Mouse (Mus musculus) midbrain, embryonic 16.5 days (tissue): ENCODE results near the gene Mapk6. TPM values are rescaled to one million over a fixed set of nuclear protein-coding genes. Genes with fewer than 3 reads are reported as not detected.
A peak's percentile ranks its signal among the peaks of the same experiment; 100 is the strongest.
"Not testable (repeated sequence)": the region's sequence is repeated elsewhere in the genome, so short reads cannot be mapped to it uniquely, and the experiment has no call there.

Experiments
- ATAC-seq: fragments of 200-750 bp; cut with Nextera tagmentation; 2 replicates; pipeline ENCODE4 v1.8.0; 2017; ENCODE audit warnings: moderate TSS enrichment
- H3K27ac ChIP-seq: fragments of 300-500 bp; sonication (generic); 2 replicates; pipeline ENCODE4 v1.5.1; 2014; ENCODE audit warnings: mild to moderate bottlenecking, low read length, mixed read lengths
- H3K27me3 ChIP-seq: fragments of 300-500 bp; sonication (generic); 2 replicates; pipeline ENCODE4 v1.6.1; 2014; ENCODE audit warnings: low read depth, low read length, mixed read lengths; ENCODE audit not compliant: control insufficient read depth, insufficient read depth
- H3K36me3 ChIP-seq: fragments of 300-500 bp; sonication (generic); 2 replicates; pipeline ENCODE4 v1.6.1; 2014; ENCODE audit warnings: mild to moderate bottlenecking, low read length, moderate library complexity, mixed read lengths; ENCODE audit not compliant: control insufficient read depth, insufficient read depth
- H3K4me1 ChIP-seq: fragments of 300-500 bp; sonication (generic); 2 replicates; pipeline ENCODE4 v1.6.1; 2014; ENCODE audit warnings: mild to moderate bottlenecking, low read length, mixed read lengths; ENCODE audit not compliant: control insufficient read depth, insufficient read depth
- H3K4me2 ChIP-seq: fragments of 300-500 bp; sonication (generic); 2 replicates; pipeline ENCODE4 v1.6.1; 2014; ENCODE audit warnings: mild to moderate bottlenecking, low read length, mixed read lengths
- H3K4me3 ChIP-seq: fragments of 300-500 bp; sonication (generic); 2 replicates; pipeline ENCODE4 v1.5.1; 2014; ENCODE audit warnings: low read depth, mild to moderate bottlenecking, low read length, moderate library complexity, mixed read lengths
- H3K9ac ChIP-seq: fragments of 300-500 bp; sonication (generic); 2 replicates; pipeline ENCODE4 v1.6.1; 2014; ENCODE audit warnings: low read depth, low read length, mixed read lengths
- H3K9me3 ChIP-seq: fragments of 300-500 bp; sonication (generic); replicated peaks from 2 replicates; pipeline ENCODE4 v1.6.1; 2014; ENCODE audit warnings: mild to moderate bottlenecking, low read length, mixed read lengths; ENCODE audit not compliant: control insufficient read depth, poor library complexity, severe bottlenecking
- WGBS: fragments of 180-500 bp; shearing (Covaris S2); extraction: QIAGEN DNeasy Blood & Tissue Kit; methylation state at CpG from one replicate; pipeline ENCODE4 v1.1.7; 2014; 5-methylcytosine and 5-hydroxymethylcytosine counted together
- polyA plus RNA-seq: library from polyadenylated mRNA; unstranded; fragments of >200 nt; fragmentation: Nextera tagmentation; extraction: Ambion mirVana; gene quantifications from 2 replicates; pipeline ENCODE4 v1.2.1, GENCODE M21; 2015

Mapk6 gene
- polyA plus RNA-seq: 147 and 162 TPM in 2 replicates

DNA sequence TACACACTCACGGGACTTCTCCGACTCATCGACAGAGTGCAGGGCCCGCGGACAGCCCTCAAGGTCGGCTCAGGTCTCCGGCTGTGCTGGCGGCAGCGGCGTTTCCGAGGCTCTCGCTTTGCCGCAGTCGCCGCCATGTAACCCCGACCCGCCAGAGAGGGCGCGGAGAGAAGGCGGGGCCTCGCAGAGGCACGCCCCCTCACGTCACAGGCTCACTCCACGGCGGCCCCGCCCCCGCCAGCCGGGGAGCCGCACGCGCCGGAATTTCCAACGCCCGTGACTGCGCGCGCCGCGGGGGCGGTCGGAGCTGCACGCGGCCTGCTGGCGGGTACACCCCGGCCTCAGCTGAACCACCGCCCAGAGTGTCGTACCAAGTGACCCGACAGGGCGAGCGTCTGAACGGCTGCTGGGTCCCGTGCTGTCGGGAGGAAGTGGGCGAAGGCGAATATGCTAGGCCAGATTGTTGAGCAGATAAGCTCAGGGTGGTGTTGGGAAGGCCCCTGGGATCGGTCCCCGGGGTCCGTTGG, at the start of gene Mapk6:
Mapk6 (minus strand) TSS at position 154 of the 527 bp plus-strand sequence.
- Histone ChIP-seq H3K9me3 (no peaks in the 10 kb centered on the region), H3K4me1 (peaks cover 19% of the 10 kb centered on the region), H3K4me2 (peak within 1 kb of the TSS; percentile 82), H3K4me3 (peak within 1 kb of the TSS; percentile 65), H3K27ac (peak within 1 kb of the TSS; percentile 98), H3K9ac (peak within 1 kb of the TSS; percentile 94), H3K27me3 (no peaks in the 10 kb centered on the region), H3K36me3 (no peaks in the 10 kb centered on the region)
- WGBS: under 1% methylated on average over 56 of the region's 58 CpGs
- ATAC-seq: peak; percentile 93

DNA sequence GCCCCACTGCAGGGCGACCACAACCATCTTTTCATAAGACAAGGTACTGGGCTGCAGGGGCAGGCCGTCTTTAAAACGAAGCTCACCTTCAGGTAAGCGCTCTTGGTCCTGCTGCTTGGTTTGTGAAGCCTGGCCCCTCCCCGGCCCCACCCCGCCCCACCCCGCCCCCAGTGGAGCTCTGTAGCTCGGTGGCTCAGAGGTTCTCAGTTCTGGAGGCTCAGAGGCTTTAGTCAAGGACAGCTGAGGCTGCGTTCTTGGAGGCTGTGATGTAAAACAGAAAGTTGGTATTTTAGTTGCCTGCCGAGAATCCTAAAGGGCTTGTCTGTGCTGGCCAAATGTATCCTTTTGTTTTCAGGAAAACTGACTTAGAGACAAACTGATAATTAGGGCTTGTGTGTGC, 45.9 kb upstream of the Mapk6 start:
- Histone ChIP-seq H3K9ac (no peak overlapping the region), H3K4me3 (no peak overlapping the region), H3K9me3 (no peaks in the 10 kb centered on the region), H3K27ac (no peak overlapping the region), H3K27me3 (no peaks in the 10 kb centered on the region), H3K4me1 (no peaks in the 10 kb centered on the region), H3K4me2 (no peak overlapping the region), H3K36me3 (peaks cover 71% of the 10 kb centered on the region)
- 86% methylated on average over 10 of the region's 10 CpGs for WGBS
- no peak for ATAC-seq

DNA sequence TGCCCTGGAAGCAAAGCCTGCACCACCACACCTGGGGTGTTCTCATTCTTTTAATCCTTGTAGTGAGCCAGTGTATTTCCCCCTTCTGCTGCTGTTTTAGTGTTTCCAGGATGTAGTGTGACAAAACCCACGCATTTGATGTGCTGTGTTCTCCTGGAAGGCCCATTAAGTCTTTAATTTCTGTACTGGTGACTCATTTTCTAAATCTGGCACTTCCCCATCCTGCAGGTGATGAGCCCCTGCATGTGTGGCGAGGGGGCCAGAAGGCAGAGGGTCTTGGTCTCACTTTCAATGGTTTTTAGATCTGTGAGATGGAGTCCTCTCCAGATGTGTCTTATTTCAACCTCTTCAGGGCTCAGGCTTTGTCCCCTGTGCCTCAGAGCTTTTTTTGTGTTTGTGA, 44.2 kb upstream of the Mapk6 start:
- ATAC-seq: no peak
- no peak overlapping the region for H3K27ac ChIP-seq
- WGBS: 94% methylated on average over 2 of the region's 2 CpGs
- no peak overlapping the region for H3K4me2 ChIP-seq
- H3K9me3 ChIP-seq: no peaks in the 10 kb centered on the region
- H3K27me3 ChIP-seq: no peaks in the 10 kb centered on the region
- H3K9ac ChIP-seq: no peak overlapping the region
- peaks cover 68% of the 10 kb centered on the region for H3K36me3 ChIP-seq
- no peak overlapping the region for H3K4me3 ChIP-seq
- no peaks in the 10 kb centered on the region for H3K4me1 ChIP-seq

GRCm38 (mm10) chr9:75448021-75448420, 38.2 kb upstream of the Mapk6 start:
- no peaks in the 10 kb centered on the region for H3K27me3 ChIP-seq

GRCm38 (mm10) chr9:75446574-75446973, 36.8 kb upstream of the Mapk6 start:
- H3K27ac ChIP-seq, H3K27me3 ChIP-seq, H3K9ac ChIP-seq, H3K4me2 ChIP-seq, ATAC-seq, H3K9me3 ChIP-seq, H3K4me3 ChIP-seq: not testable (repeated sequence)
- peaks cover 13% of the 10 kb centered on the region for H3K4me1 ChIP-seq
- peaks cover 40% of the 10 kb centered on the region for H3K36me3 ChIP-seq
- 86% methylated on average over 10 of the region's 10 CpGs for WGBS

More at GRCm38 (mm10) chr9:75448021-75448420, 38.2 kb upstream of the Mapk6 start:
- peaks cover 2% of the 10 kb centered on the region for H3K4me1 ChIP-seq
- H3K4me3 ChIP-seq: no peak overlapping the region
- H3K9ac ChIP-seq: no peak overlapping the region
- WGBS: 88% methylated on average over 3 of the region's 3 CpGs
- no peak overlapping the region for H3K27ac ChIP-seq
- ATAC-seq: no peak
- peaks cover 49% of the 10 kb centered on the region for H3K36me3 ChIP-seq
- no peaks in the 10 kb centered on the region for H3K9me3 ChIP-seq
- H3K4me2 ChIP-seq: no peak overlapping the region

- Histone ChIP-seq H3K36me3 (peaks cover 33% of the 10 kb centered on the region), H3K4me1 (peaks cover 13% of the 10 kb centered on the region), H3K9ac (no peak overlapping the region), H3K4me2 (no peak overlapping the region), H3K27ac (no peak overlapping the region), H3K9me3 (no peaks in the 10 kb centered on the region), H3K27me3 (no peaks in the 10 kb centered on the region), H3K4me3 (no peak overlapping the region)
- WGBS: 90% methylated on average over 15 of the region's 15 CpGs
- no peak for ATAC-seq
These were observed 35.2 kb upstream of the Mapk6 start for GRCm38 (mm10) chr9:75444981-75445380.

DNA sequence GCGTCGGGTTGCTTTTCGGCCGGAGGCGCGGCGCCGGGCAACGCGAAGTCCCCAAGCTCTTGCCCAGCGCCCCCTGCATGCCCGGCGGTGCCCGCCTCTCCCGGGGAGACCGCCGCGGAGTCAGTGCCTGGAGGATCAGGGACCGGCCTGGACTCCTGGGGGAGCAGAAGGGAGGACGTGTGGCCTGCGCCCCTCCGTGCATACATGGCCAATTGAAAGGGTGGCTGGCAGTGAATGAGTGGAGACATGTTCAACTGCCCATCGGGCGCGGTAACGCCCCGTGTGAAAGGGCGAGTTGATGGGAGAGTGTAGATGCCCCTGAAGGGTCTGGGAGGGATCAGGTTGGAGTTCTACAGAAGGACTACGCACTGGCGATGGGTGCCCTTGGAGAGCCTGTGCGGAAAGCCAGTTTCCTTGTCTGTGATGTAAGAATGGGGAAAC, 31.9 kb upstream of the Mapk6 start:
- 0% methylated on average over 26 of the region's 31 CpGs for WGBS
- no peaks in the 10 kb centered on the region for H3K27me3 ChIP-seq
- H3K9ac ChIP-seq: peak overlapping the region; percentile 77
- H3K9me3 ChIP-seq: no peaks in the 10 kb centered on the region
- ATAC-seq: peak; percentile 86
- H3K36me3 ChIP-seq: peaks cover 8% of the 10 kb centered on the region
- peak overlapping the region; percentile 88 for H3K27ac ChIP-seq
- peak overlapping the region; percentile 64 for H3K4me3 ChIP-seq
- peak overlapping the region; percentile 83 for H3K4me2 ChIP-seq
- peaks cover 13% of the 10 kb centered on the region for H3K4me1 ChIP-seq

GRCm38 (mm10) chr9:75440796-75441666, 31.2 kb upstream of the Mapk6 start, which contains the start of gene Leo1:
TSS of gene Leo1 (plus strand) at chr9:75441524.
- WGBS: under 1% methylated on average over 45 of the region's 45 CpGs
- Histone ChIP-seq H3K27ac (peak within 1 kb of the TSS; percentile 88), H3K4me3 (peak within 1 kb of the TSS; percentile 64), H3K4me1 (peaks cover 13% of the 10 kb centered on the region), H3K4me2 (peak within 1 kb of the TSS; percentile 83), H3K27me3 (no peaks in the 10 kb centered on the region), H3K36me3 (peaks cover 8% of the 10 kb centered on the region), H3K9ac (peak within 1 kb of the TSS; percentile 77), H3K9me3 (no peaks in the 10 kb centered on the region)
- ATAC-seq: peak; percentile 95
